Mouse (Mus musculus): Measurements from ENCODE around the gene Ubp1. TPM values are rescaled to one million over a fixed set of nuclear protein-coding genes. Genes with fewer than 3 reads are reported as not detected.

The Ubp1 gene
- polyA plus RNA-seq, 1 experiment from 2014 or later: 47.5 TPM

DNA sequence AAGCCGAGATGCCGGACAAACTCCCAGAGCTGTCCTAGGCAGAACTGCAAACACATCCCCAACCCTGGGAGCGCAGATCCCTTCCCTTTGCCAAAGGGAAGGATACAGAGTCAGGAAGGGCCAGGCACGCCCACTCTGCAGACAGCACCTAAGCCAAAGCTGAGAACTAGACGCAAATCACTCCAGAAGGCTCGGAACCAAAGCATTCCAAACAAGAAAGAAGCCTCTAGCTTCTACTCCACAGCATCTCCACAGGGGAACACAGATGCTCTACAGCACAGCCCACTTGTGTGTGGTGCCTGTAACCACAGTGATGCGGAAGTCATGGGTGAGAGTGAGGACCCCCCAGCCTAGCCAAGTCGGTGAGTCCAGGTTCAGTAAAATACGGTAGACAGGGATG is 94.4 kb downstream of the Ubp1 start:
- Histone ChIP-seq H3K36me3 (no peaks in the 10 kb centered on the region), H3K4me2 (replicated peaks) (peak overlapping the region; percentile 80), H3K9ac (replicated peaks) (no peak overlapping the region), H3K4me1 (peaks cover 11% of the 10 kb centered on the region), H3K27me3 (no peaks in the 10 kb centered on the region), H3K9me3 (no peaks in the 10 kb centered on the region), H3K27ac (replicated peaks) (no peak overlapping the region), H3K4me3 (peak overlapping the region; percentile 78)
- ATAC-seq (ENCODE audit: low FRiP score, low read depth): no peak
- WGBS: 62% methylated on average over 9 of the region's 9 CpGs

DNA sequence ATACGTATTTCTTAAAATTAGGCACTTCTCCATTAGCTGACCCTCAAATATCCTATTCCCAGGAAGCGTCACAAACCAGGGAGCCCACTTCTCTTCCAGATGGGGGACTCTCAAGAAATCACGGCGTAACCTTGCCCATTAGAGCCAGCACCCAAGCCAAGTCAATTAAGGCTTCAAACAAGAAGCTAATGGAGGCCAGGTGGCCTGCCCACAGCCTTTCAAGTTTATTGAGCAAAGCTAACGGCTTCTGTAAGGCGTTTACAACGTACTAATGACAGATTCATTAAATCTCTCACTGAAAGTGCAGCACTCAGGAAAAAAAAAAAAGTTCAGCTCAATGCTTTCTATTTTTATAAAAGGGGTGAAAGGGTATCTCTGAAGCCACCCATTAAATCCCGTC is 95.1 kb downstream of the Ubp1 start:
- peak overlapping the region; percentile 72 for H3K9ac ChIP-seq (replicated peaks)
- H3K27ac ChIP-seq (replicated peaks): no peak overlapping the region
- 27% methylated on average over 8 of the region's 8 CpGs for WGBS
- H3K9me3 ChIP-seq: no peaks in the 10 kb centered on the region
- no peak for ATAC-seq (ENCODE audit: low FRiP score, low read depth)
- H3K27me3 ChIP-seq: no peaks in the 10 kb centered on the region
- H3K36me3 ChIP-seq: no peaks in the 10 kb centered on the region
- H3K4me3 ChIP-seq: peak overlapping the region; percentile 78
- peaks cover 11% of the 10 kb centered on the region for H3K4me1 ChIP-seq
- H3K4me2 ChIP-seq (replicated peaks): peak overlapping the region; percentile 80

DNA sequence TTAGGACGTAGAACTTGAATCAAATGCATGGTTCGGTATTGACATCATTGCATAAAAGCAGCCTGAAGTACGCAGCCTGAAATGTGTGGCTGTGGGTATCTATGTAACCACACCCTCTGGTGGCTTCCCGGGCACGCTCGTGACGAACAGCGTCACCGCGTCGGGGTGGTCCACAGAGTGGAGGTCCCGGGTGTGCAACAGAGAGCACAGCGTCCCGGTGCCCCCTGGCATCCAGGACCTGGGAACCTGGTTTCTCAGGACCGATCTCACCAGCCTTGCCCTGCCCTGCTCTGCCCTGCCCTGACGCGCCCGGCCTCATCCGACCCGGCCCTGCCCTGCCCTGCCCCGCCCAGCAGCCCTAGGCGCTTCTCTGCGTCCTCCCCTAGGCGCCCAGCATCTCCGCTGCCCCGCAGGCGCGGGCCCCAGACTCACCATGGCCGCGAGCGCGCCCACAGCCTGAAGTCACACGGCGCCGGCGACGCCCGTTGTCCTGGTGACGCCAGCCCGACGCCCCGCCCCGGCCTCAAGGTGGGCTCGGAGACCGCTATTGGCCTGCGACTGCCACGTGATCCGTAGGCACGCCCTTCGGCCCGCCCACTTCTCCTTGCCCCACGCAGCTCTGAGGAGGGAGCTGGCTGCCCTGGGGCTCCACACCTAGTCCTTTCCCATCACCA is 95.7 kb downstream of the Ubp1 start:
- ATAC-seq (ENCODE audit: low FRiP score, low read depth): peak; percentile 98
- peaks cover 11% of the 10 kb centered on the region for H3K4me1 ChIP-seq
- no peaks in the 10 kb centered on the region for H3K36me3 ChIP-seq
- H3K27ac ChIP-seq (replicated peaks): peak overlapping the region; percentile 75
- H3K4me2 ChIP-seq (replicated peaks): peak overlapping the region; percentile 80
- 1% methylated on average over 43 of the region's 52 CpGs for WGBS
- no peaks in the 10 kb centered on the region for H3K9me3 ChIP-seq
- H3K9ac ChIP-seq (replicated peaks): peak overlapping the region; percentile 72
- no peaks in the 10 kb centered on the region for H3K27me3 ChIP-seq
- peak overlapping the region; percentile 78 for H3K4me3 ChIP-seq

Other genes starting within 250 kb of the Ubp1 start
- 55.1 and 57.9 TPM in 2 replicates for gene Pdcd6ip, start 222.7 kb upstream of the Ubp1 start, polyA plus RNA-seq (2016; fragmentation: Nextera tagmentation; extraction: Ambion mirVana)
- 78.8 and 87.4 TPM in 2 replicates for gene Clasp2, start 189.5 kb upstream of the Ubp1 start, polyA plus RNA-seq (2016; fragmentation: Nextera tagmentation; extraction: Ambion mirVana)
- gene Fbxl2, start 115.3 kb downstream of the Ubp1 start, polyA plus RNA-seq (2016; fragmentation: Nextera tagmentation; extraction: Ambion mirVana): 7.2 and 11.9 TPM in 2 replicates
- gene Susd5, start 126.2 kb downstream of the Ubp1 start, polyA plus RNA-seq (2016; fragmentation: Nextera tagmentation; extraction: Ambion mirVana): 0.17 and 0.78 TPM in 2 replicates

All from midbrain, embryonic 12.5 days (tissue).